Mouse (Mus musculus): ENCODE measurements at regions not wholly inside any gene's neighbourhood (a gene's known extent, or its start where the extent isn't known, plus 50 kb on each side); places are given as distances from the start of the nearest gene placed in this dataset.

- H3K27ac ChIP-seq (ENCODE audit: low read length), result no peak overlapping the region
- no peak overlapping the region for H3K4me3 ChIP-seq (replicated peaks; ENCODE audit: low read length)
- H3K9me3 ChIP-seq (ENCODE audit: control insufficient read depth, low read length), result no peaks in the 10 kb centered on the region
- H3K4me2 ChIP-seq (ENCODE audit: low read length), result no peak overlapping the region
- no peaks in the 10 kb centered on the region for H3K4me1 ChIP-seq (replicated peaks; ENCODE audit: control insufficient read depth, insufficient read depth, low read length)
- 70% methylated on average over 5 of the region's 5 CpGs for WGBS
- H3K27me3 ChIP-seq (replicated peaks; ENCODE audit: control insufficient read depth, insufficient read depth, low read length), result no peaks in the 10 kb centered on the region
- no peaks in the 10 kb centered on the region for H3K36me3 ChIP-seq (ENCODE audit: control insufficient read depth, insufficient read depth)
- H3K9ac ChIP-seq (replicated peaks; ENCODE audit: low read depth, low read length), result no peak overlapping the region
- ATAC-seq, result no peak
Observed at GRCm38 (mm10) chr1:143903234-143903633, 100.7 kb downstream of the Rgs2 start.

GRCm38 (mm10) chr1:143901127-143901920 is 102.6 kb downstream of the Rgs2 start:
- Histone ChIP-seq H3K9ac (replicated peaks; ENCODE audit: low read depth, low read length) (no peak overlapping the region), H3K4me2 (ENCODE audit: low read length) (no peak overlapping the region), H3K36me3 (ENCODE audit: control insufficient read depth, insufficient read depth) (no peaks in the 10 kb centered on the region), H3K4me3 (replicated peaks; ENCODE audit: low read length) (no peak overlapping the region), H3K27me3 (replicated peaks; ENCODE audit: control insufficient read depth, insufficient read depth, low read length) (no peaks in the 10 kb centered on the region), H3K4me1 (replicated peaks; ENCODE audit: control insufficient read depth, insufficient read depth, low read length) (no peaks in the 10 kb centered on the region), H3K9me3 (ENCODE audit: control insufficient read depth, low read length) (no peaks in the 10 kb centered on the region), H3K27ac (ENCODE audit: low read length) (no peak overlapping the region)
- 91% methylated on average over 6 of the region's 6 CpGs for WGBS
- no peak for ATAC-seq

DNA sequence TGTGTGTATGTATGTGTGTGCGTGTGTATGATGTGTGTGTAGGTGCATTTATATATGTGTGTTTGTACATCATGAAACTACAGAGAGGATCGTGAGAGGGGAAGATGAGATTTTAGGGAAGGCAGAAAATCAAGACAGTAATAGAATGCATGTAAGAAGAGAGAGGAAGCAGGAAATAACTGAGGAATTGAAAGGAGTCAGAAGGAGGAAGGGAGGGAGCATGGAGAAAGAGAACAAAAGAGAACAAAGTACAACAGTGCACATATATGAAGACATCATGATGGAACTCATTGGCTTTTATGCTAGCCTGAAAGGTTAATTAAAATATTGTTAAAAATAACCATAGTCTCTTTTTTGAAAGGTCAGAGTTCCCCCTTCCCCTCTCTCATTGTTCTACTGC is 111.4 kb downstream of the Uchl5 start:
- no peak overlapping the region for H3K4me3 ChIP-seq (replicated peaks; ENCODE audit: low read length)
- ATAC-seq, result no peak
- H3K27me3 ChIP-seq (replicated peaks; ENCODE audit: control insufficient read depth, insufficient read depth, low read length), result no peaks in the 10 kb centered on the region
- H3K4me2 ChIP-seq (ENCODE audit: low read length), result no peak overlapping the region
- no peak overlapping the region for H3K9ac ChIP-seq (replicated peaks; ENCODE audit: low read depth, low read length)
- no peaks in the 10 kb centered on the region for H3K36me3 ChIP-seq (ENCODE audit: control insufficient read depth, insufficient read depth)
- no peak overlapping the region for H3K27ac ChIP-seq (ENCODE audit: low read length)
- H3K4me1 ChIP-seq (replicated peaks; ENCODE audit: control insufficient read depth, insufficient read depth, low read length), result no peaks in the 10 kb centered on the region
- 95% methylated on average over 2 of the region's 2 CpGs for WGBS
- no peaks in the 10 kb centered on the region for H3K9me3 ChIP-seq (ENCODE audit: control insufficient read depth, low read length)

- H3K27me3 ChIP-seq (replicated peaks; ENCODE audit: control insufficient read depth, insufficient read depth, low read length), result no peaks in the 10 kb centered on the region
- no peak for ATAC-seq
- no peak overlapping the region for H3K4me3 ChIP-seq (replicated peaks; ENCODE audit: low read length)
- H3K36me3 ChIP-seq (ENCODE audit: control insufficient read depth, insufficient read depth), result no peaks in the 10 kb centered on the region
- 86% methylated on average over 5 of the region's 5 CpGs for WGBS
- no peak overlapping the region for H3K9ac ChIP-seq (replicated peaks; ENCODE audit: low read depth, low read length)
- H3K4me2 ChIP-seq (ENCODE audit: low read length), result no peak overlapping the region
- H3K4me1 ChIP-seq (replicated peaks; ENCODE audit: control insufficient read depth, insufficient read depth, low read length), result no peaks in the 10 kb centered on the region
- no peak overlapping the region for H3K27ac ChIP-seq (ENCODE audit: low read length)
- no peaks in the 10 kb centered on the region for H3K9me3 ChIP-seq (ENCODE audit: control insufficient read depth, low read length)
Observed at GRCm38 (mm10) chr1:143888065-143888464, 111.0 kb downstream of the Uchl5 start.

GRCm38 (mm10) chr1:143886014-143886413 is 108.9 kb downstream of the Uchl5 start:
- no peaks in the 10 kb centered on the region for H3K36me3 ChIP-seq (ENCODE audit: control insufficient read depth, insufficient read depth)
- no peak overlapping the region for H3K4me3 ChIP-seq (replicated peaks; ENCODE audit: low read length)
- no peaks in the 10 kb centered on the region for H3K9me3 ChIP-seq (ENCODE audit: control insufficient read depth, low read length)
- no peak overlapping the region for H3K4me2 ChIP-seq (ENCODE audit: low read length)
- H3K27me3 ChIP-seq (replicated peaks; ENCODE audit: control insufficient read depth, insufficient read depth, low read length), result no peaks in the 10 kb centered on the region
- no peaks in the 10 kb centered on the region; the same call in 1 of the 2 replicates for H3K4me1 ChIP-seq (replicated peaks; ENCODE audit: control insufficient read depth, insufficient read depth, low read length)
- no peak overlapping the region for H3K27ac ChIP-seq (ENCODE audit: low read length)
- no peak overlapping the region for H3K9ac ChIP-seq (replicated peaks; ENCODE audit: low read depth, low read length)
- WGBS, result 86% methylated on average over 1 of the region's 1 CpGs
- ATAC-seq, result no peak

DNA sequence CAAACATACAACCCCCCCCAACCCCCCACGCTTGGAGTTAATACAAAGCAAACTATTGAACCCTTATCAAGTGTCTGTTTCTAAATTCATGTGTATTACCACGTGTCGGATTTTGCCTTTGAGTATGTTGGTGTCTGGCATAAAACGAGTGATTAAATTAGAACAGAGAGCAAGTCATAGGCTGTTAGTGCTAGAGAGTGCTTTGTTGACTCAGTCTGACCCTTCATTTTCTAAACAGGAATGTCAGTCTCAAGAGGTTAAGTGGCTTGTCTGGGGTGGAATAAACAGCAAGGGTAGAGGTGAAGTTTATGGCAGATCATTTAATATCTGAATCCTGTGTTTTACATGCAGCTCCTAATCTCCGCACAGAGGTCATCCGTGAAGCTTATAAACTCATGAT is 104.1 kb downstream of the Uchl5 start:
- Histone ChIP-seq H3K9me3 (ENCODE audit: control insufficient read depth, low read length) (no peaks in the 10 kb centered on the region), H3K9ac (replicated peaks; ENCODE audit: low read depth, low read length) (no peak overlapping the region), H3K4me1 (replicated peaks; ENCODE audit: control insufficient read depth, insufficient read depth, low read length) (no peaks in the 10 kb centered on the region; the same call in 1 of the 2 replicates), H3K27me3 (replicated peaks; ENCODE audit: control insufficient read depth, insufficient read depth, low read length) (no peaks in the 10 kb centered on the region), H3K4me2 (ENCODE audit: low read length) (no peak overlapping the region), H3K36me3 (ENCODE audit: control insufficient read depth, insufficient read depth) (no peaks in the 10 kb centered on the region), H3K27ac (ENCODE audit: low read length) (no peak overlapping the region), H3K4me3 (replicated peaks; ENCODE audit: low read length) (no peak overlapping the region)
- WGBS, result 59% methylated on average over 6 of the region's 6 CpGs
- no peak for ATAC-seq

- ATAC-seq, result no peak
- Histone ChIP-seq H3K4me3 (replicated peaks; ENCODE audit: low read length) (no peak overlapping the region), H3K36me3 (ENCODE audit: control insufficient read depth, insufficient read depth) (no peaks in the 10 kb centered on the region), H3K27me3 (replicated peaks; ENCODE audit: control insufficient read depth, insufficient read depth, low read length) (no peaks in the 10 kb centered on the region), H3K9me3 (ENCODE audit: control insufficient read depth, low read length) (no peaks in the 10 kb centered on the region), H3K4me2 (ENCODE audit: low read length) (no peak overlapping the region), H3K9ac (replicated peaks; ENCODE audit: low read depth, low read length) (no peak overlapping the region), H3K4me1 (replicated peaks; ENCODE audit: control insufficient read depth, insufficient read depth, low read length) (no peaks in the 10 kb centered on the region; the same call in 1 of the 2 replicates), H3K27ac (ENCODE audit: low read length) (no peak overlapping the region)
- WGBS, result 90% methylated on average over 5 of the region's 5 CpGs
Observed at GRCm38 (mm10) chr1:143879622-143880021, 102.5 kb downstream of the Uchl5 start.

- Histone ChIP-seq H3K4me3 (replicated peaks; ENCODE audit: low read length) (no peak overlapping the region), H3K4me1 (replicated peaks; ENCODE audit: control insufficient read depth, insufficient read depth, low read length) (no peaks in the 10 kb centered on the region; the same call in 1 of the 2 replicates), H3K9ac (replicated peaks; ENCODE audit: low read depth, low read length) (no peak overlapping the region), H3K9me3 (ENCODE audit: control insufficient read depth, low read length) (no peaks in the 10 kb centered on the region), H3K36me3 (ENCODE audit: control insufficient read depth, insufficient read depth) (no peaks in the 10 kb centered on the region), H3K27me3 (replicated peaks; ENCODE audit: control insufficient read depth, insufficient read depth, low read length) (no peaks in the 10 kb centered on the region), H3K27ac (ENCODE audit: low read length) (no peak overlapping the region), H3K4me2 (ENCODE audit: low read length) (no peak overlapping the region)
- no peak for ATAC-seq
- WGBS, result 34% methylated on average over 2 of the region's 2 CpGs
Observed at GRCm38 (mm10) chr1:143878266-143878665, 101.2 kb downstream of the Uchl5 start.

DNA sequence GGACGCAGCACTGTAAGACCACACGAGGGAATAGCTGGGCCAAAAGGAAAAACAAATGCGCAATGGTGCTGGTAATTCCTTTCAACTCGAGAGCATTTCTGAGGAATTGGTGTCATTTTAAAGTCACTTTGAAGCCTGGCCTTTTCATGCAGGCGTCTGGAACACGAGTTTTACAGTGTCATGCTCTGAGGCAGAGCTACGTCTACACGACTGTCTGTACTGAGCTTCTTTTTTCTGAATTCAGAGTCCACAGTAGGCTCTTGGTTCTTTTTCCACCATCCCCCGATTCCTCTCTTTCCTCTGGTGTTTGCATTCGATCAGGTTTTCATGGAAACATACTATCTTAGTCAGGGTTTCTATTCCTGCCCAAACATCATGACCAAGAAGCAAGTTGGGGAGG is 83.2 kb downstream of the Uchl5 start:
- no peak for ATAC-seq
- Histone ChIP-seq H3K9ac (replicated peaks; ENCODE audit: low read depth, low read length) (no peak overlapping the region), H3K9me3 (ENCODE audit: control insufficient read depth, low read length) (no peaks in the 10 kb centered on the region), H3K27ac (ENCODE audit: low read length) (no peak overlapping the region), H3K4me1 (replicated peaks; ENCODE audit: control insufficient read depth, insufficient read depth, low read length) (no peaks in the 10 kb centered on the region), H3K4me3 (replicated peaks; ENCODE audit: low read length) (no peak overlapping the region), H3K27me3 (replicated peaks; ENCODE audit: control insufficient read depth, insufficient read depth, low read length) (no peaks in the 10 kb centered on the region), H3K4me2 (ENCODE audit: low read length) (no peak overlapping the region), H3K36me3 (ENCODE audit: control insufficient read depth, insufficient read depth) (no peaks in the 10 kb centered on the region)
- 84% methylated on average over 10 of the region's 10 CpGs for WGBS

GRCm38 (mm10) chr1:143858532-143858931 is 81.5 kb downstream of the Uchl5 start:
- no peak overlapping the region for H3K9ac ChIP-seq (replicated peaks; ENCODE audit: low read depth, low read length)
- no peaks in the 10 kb centered on the region for H3K36me3 ChIP-seq (ENCODE audit: control insufficient read depth, insufficient read depth)
- no peak overlapping the region for H3K4me3 ChIP-seq (replicated peaks; ENCODE audit: low read length)
- no peaks in the 10 kb centered on the region for H3K27me3 ChIP-seq (replicated peaks; ENCODE audit: control insufficient read depth, insufficient read depth, low read length)
- H3K27ac ChIP-seq (ENCODE audit: low read length), result no peak overlapping the region
- no peak overlapping the region for H3K4me2 ChIP-seq (ENCODE audit: low read length)
- no peak for ATAC-seq
- no peaks in the 10 kb centered on the region for H3K9me3 ChIP-seq (ENCODE audit: control insufficient read depth, low read length)
- H3K4me1 ChIP-seq (replicated peaks; ENCODE audit: control insufficient read depth, insufficient read depth, low read length), result no peaks in the 10 kb centered on the region

Measured in forebrain, embryonic 16.5 days (tissue).